Mouse (Mus musculus) MEL (cell line): ENCODE measurements around the gene Wdr70.

Experiments used
- CTCF ChIP-seq, 3 experiments: IDR thresholded peaks in 2 of 3; conservative IDR thresholded peaks in 1 of 3; 2 replicates each; pipeline ENCODE4 v1.5.1; 2011 to 2012; ENCODE audit warnings: low read length in 3 of 3, low read depth in 2 of 3, mild to moderate bottlenecking in 2 of 3, improper control_type of control experiment in 1 of 3, inconsistent platforms in 1 of 3, mixed read lengths in 1 of 3, moderate library complexity in 1 of 3; ENCODE audit not compliant: control insufficient read depth in 1 of 3, insufficient read depth in 1 of 3, poor library complexity in 1 of 3, severe bottlenecking in 1 of 3
- HCFC1 ChIP-seq: IDR thresholded peaks from 2 replicates; pipeline ENCODE4 v1.6.1; 2012; ENCODE audit warnings: low read depth, mild to moderate bottlenecking, inconsistent platforms, low read length, improper control_type of control experiment, moderate library complexity
- MYB ChIP-seq: IDR thresholded peaks from 2 replicates; pipeline ENCODE4 v1.6.1; 2011; ENCODE audit warnings: mild to moderate bottlenecking, low read depth, low read length, improper control_type of control experiment
- POLR2A ChIP-seq, 2 experiments: IDR thresholded peaks; 2 replicates each; pipeline ENCODE4 v1.6.1; 2011 to 2012; ENCODE audit warnings: low read length in 2 of 2, mild to moderate bottlenecking in 2 of 2, control low read depth in 1 of 2, improper control_type of control experiment in 1 of 2, low read depth in 1 of 2, moderate library complexity in 1 of 2; ENCODE audit not compliant: control insufficient read depth in 1 of 2, insufficient read depth in 1 of 2, poor library complexity in 1 of 2
- RCOR1 ChIP-seq: IDR thresholded peaks from 2 replicates; pipeline ENCODE4 v1.6.1; 2012; ENCODE audit warnings: low read depth, mild to moderate bottlenecking, inconsistent platforms, low read length, improper control_type of control experiment
- SMC3 ChIP-seq: IDR thresholded peaks from 2 replicates; pipeline ENCODE4 v1.6.1; 2011; ENCODE audit warnings: low read depth, low read length, improper control_type of control experiment
- UBTF ChIP-seq: IDR thresholded peaks from 2 replicates; pipeline ENCODE4 v1.6.1; 2012; ENCODE audit warnings: low read depth, mild to moderate bottlenecking, inconsistent platforms, low read length, improper control_type of control experiment, moderate library complexity, borderline replicate concordance; ENCODE audit not compliant: insufficient read depth
- USF1 ChIP-seq: IDR thresholded peaks from 2 replicates; pipeline ENCODE4 v1.6.1; 2014; ENCODE audit warnings: low read depth, mild to moderate bottlenecking, inconsistent platforms, low read length, improper control_type of control experiment, moderate library complexity
- ZC3H11A ChIP-seq: IDR thresholded peaks from 2 replicates; pipeline ENCODE4 v1.6.1; 2012; ENCODE audit warnings: low read depth, mild to moderate bottlenecking, inconsistent platforms, low read length, improper control_type of control experiment

DNA sequence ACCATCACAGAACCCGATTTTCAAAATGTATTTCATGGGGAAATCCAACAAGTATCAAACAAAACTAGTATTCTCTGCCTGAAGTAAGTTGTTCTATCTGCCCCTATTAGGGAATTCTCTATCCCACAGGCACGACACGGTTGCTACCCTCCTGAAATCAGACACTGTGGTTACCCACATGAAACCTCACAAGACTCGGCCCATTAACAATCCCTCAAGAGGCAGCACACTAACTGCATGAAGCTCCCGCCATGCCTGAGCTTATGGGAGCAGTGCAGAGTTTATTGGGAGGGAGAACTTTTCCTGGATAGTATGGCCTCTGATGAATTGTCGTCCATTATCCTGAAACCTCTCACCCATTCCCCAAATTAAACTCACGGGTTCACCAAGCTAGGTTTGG is 67.8 kb downstream of the Wdr70 start:
- no peak for TF ChIP-seq HCFC1
- no peak for TF ChIP-seq POLR2A (IDR thresholded peaks at IDR 0.05; ENCODE audit: control insufficient read depth in 1 of 2, insufficient read depth in 1 of 2, low read depth in 1 of 2, low read length in 2 of 2, poor library complexity in 1 of 2)
- TF ChIP-seq CTCF (IDR thresholded peaks at IDR 0.05 in 2 of 3, conservative IDR thresholded peaks at IDR 0.05 in 1 of 3; ENCODE audit: control insufficient read depth in 1 of 3, insufficient read depth in 1 of 3, low read depth in 2 of 3, low read length in 3 of 3, poor library complexity in 1 of 3, severe bottlenecking in 1 of 3) = no peak
- TF ChIP-seq SMC3 = no peak
- no peak for TF ChIP-seq MYB
- no peak for TF ChIP-seq USF1
- TF ChIP-seq ZC3H11A = no peak
- TF ChIP-seq RCOR1 = no peak
- TF ChIP-seq UBTF = no peak
